Mouse (Mus musculus) cerebellum, adult 2 months (tissue): ENCODE measurements at regions not wholly inside any gene's neighbourhood (a gene's known extent, or its start where the extent isn't known, plus 50 kb on each side); places are given as distances from the start of the nearest gene placed in this dataset.

Experiments
- CTCF ChIP-seq: fragments of 200-500 bp; IDR thresholded peaks from 2 replicates; pipeline ENCODE4 v1.5.1; 2011; ENCODE audit warnings: low read depth, mild to moderate bottlenecking, control low read depth, low read length, moderate library complexity, borderline replicate concordance; ENCODE audit not compliant: insufficient read depth
- POLR2A ChIP-seq: fragments of 200-500 bp; IDR thresholded peaks from 2 replicates; pipeline ENCODE4 v1.6.1; 2011; ENCODE audit warnings: low read length, control low read depth, borderline replicate concordance; ENCODE audit not compliant: insufficient read depth

DNA sequence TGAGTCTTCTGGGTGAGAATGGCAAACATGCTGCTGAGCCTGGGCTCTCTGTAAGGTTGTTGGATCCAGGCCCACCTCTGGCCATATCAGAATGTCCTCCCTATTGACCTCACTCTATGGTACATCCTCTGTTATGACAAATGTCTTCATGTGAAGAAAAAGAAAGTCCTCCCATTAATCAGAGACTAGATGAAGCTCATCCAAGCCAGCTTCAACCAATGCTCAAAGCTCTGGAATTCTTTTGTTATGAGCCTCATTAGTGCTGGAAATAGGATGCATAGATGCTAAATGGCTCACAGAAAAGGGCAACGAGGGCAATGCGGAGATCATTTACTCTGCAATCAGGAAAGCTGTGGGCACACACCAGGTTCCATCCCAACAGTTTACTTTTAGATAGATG is 135.8 kb downstream of the Gm12728 start:
- TF ChIP-seq POLR2A: no peak
- no peak for TF ChIP-seq CTCF
